Mouse (Mus musculus) monocyte, adult 2 months (primary cell): ENCODE measurements around the gene Prkce.
A peak's percentile ranks its signal among the peaks of the same experiment; 100 is the strongest.

Experiments used
- DNase-seq, 2 experiments: peaks; one replicate each; pipeline ENCODE4 v3.0.0; 2022; ENCODE audit warnings: low spot score in 2 of 2, low read depth in 1 of 2

The Prkce gene

DNA sequence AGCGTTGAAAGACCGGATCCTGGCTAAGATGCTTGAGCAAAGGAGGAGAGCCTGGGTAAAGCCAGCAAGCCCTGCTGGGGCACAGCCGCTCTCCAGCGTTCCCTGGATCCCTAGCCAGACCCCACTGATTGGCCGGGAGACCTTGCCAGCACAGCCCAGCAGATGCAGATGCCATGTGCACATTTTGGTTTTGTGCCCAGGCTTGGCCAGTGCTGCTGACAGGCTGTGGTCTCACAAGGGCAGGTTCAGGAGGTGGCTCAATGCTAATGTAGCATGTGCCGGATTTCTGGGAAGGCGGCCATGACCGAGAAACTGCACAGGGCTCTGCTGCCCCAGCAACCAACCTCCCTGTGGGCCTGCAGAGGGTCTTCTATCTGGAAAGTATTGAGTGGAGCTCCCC, 86.7 kb downstream of the Prkce start:
- DNase-seq, result no peak

DNA sequence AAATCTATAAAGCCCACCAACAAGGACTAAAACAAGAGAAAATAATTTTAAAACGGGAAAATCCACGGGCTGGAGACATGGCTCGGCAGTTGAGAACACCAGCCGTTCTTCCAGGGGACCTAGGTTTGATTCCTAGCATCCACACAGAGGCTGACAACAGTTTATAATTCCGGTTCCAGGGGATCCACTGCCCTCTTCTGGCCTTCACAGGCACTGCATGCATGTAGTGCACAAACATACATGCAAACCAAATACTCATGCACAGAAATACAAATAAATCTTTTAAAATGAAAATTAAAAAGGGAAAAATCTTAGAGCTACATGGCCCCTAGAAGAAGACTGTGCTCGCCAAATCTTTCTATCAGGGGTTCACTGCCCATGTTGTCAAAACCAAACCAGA, 87.4 kb downstream of the Prkce start:
- DNase-seq, result no peak

DNA sequence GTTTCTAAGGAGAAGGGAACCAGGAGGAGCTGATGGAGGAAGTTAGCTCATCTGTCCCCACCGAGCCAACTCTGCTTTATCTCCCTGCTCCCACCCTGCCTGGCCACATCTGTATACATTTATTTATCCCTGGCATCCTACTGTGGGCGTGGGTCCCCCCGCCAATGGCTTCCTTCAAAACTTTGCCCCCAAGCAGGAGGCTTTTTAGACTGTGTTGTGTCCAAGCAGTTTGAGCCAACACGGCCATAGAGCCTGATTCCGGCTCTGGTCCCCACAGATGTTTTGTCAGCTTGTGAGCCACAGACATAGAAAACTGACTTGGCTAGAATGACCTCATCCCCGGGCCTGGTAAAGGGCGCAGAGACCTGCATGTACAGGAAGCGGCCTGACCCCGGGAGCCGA, 89.1 kb downstream of the Prkce start:
- no peak for DNase-seq

DNA sequence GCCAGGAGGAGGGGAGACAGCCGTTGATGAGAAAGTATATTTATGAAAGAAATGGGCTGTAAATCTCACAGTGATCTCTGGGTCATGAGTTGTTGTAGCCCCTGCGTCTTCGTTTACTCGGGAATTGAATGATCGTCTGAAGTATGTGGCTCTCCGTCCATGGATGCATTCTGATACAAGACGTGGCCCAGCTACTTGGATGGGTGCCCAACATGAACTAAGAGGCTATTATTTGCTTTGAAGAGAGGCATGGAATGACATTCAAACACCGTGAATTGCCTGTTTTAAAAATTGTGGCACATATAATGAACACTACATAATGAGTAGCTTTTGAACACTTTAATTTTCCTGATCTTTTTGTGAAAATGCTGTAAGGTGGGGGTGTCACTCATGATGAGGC, 93.5 kb downstream of the Prkce start:
- no peak for DNase-seq

DNA sequence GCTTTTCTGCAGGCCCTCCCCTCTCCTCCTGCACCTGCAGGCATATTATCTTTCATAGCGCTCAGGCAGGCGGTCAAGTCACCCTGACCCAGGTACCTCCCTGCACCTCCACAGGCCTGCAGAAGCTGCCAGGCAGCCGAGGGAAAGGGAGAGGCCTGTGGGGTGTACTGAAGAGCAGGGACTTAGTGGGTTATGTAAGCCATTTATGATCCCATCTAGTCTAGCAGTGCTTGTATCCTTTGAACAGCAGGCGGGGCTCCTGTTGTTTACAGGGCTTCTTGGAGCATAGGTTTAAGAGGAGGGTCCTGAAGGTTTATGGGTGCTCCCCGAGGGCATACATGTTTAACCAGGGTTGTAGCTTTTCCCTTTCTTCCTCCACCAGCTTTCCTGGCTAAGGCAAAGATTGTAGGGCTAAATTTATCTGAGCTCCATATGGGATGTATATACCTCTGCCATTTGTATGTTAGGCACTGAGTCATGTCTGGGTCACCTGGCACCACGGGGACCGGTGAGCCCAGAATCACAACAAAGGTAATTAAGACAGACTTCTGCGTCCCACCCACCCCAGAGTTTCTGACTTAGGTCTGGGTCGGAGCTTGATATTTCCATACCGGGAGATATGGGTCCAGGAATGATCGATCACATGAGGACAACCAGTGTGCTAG, 96.5 kb downstream of the Prkce start:
- no peak for DNase-seq

DNA sequence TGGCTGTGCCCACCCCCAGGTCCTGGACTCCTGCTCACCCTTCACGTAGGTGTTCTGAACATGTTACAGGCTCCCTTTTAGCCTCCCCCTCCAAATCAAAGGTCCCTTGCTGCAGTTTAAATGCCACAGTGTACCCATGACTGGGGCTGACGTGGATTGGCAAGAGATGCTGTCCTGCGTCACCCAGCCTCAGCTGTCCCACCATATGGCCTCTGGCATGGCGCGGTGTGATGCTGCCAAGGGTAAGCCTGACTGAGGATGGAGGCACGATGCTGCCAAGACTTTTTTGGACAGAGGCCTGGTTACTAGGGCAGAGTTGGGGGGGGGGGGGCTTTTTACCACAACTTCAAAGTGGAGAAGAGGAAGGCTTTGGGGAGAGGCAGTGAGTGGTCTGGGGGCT, 98.5 kb downstream of the Prkce start:
- DNase-seq, result no peak

DNA sequence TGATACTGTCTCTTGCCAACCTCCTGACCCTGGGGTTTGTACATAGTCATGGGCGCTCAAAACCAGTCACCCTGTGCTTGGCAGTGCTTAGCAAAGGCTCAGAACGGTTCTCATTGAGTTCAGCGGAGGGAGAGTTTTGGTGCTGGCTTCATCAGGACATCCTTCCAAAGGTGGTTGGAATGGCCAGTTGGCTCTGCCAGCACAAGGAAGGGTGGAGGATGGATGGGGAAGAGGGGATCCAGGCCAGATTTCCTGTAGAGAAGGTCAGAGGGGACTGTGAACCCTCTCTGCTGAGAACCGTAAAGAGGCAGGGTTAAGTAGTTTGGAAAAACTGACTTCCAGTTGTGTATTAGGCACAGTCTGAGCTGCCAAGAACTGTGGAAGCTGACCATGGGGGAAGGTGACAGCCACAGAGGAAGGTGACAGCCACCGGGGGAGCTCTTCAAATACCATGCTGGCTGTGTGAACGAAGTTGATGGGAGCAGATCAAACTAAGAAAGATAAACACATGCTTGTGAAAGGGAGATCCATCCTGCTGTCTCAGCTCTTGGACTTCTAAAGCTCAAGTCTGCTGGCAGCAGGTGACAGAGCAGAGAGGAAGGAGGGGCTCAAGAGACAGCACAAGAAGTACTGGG, 99.7 kb downstream of the Prkce start:
- no peak for DNase-seq

DNA sequence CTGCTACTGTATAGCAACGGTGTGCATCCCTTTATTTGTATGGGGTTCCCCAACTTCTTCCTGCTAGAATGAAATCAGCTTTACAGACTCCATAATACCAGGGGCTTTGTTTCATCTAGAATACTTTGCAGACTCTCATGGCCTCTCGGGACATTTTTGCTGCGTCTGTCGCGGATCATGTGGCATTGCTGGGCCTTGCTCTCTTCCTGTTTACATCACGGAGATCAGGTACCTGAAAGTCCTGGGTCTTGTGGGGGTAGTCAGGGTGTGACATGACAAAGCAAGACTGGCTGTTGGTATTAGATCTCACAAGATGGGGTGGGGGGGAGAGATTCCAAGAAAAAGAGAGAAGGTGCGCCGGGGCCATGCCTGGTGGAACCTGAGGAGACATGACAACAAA, 102.1 kb downstream of the Prkce start:
- no peak for DNase-seq

DNA sequence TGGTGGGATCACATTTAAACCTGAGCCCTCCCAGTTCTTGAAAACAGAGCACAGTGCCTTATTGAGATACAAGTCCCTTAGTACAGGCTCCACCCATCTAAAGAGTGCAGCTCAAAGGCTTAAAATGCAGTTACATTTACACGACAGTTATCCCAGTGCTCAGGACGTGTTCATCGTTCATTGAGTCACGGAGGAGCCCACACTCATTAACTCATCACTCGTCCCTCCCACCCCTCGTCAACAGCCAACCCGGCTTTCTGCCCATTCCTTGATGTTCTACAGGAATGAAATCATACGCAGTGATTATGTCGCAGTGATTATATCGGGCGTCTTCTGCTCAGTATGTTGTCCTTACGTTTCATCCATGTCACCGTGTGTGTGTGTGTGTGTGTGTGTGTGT, 102.9 kb downstream of the Prkce start:
- no peak for DNase-seq

DNA sequence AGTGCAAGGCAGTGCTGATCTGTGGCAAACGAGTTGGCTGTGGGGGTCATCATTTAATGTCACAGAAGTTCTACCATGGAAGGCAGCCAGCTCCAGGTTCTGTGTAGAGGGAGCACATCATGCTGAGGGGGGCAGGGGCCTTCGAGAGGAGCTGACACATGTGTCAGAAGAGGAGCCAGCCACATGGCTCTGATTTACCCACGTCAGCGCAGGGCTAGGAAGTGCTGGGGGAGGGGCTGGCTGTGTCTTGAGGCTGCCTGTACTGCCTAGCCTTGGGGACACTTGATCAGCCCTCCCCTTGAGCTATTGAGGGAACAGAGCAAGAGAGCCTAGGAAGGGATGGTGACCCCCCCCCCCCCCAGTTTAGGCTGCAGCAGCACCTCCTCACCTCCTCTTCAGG, 103.7 kb downstream of the Prkce start:
- DNase-seq, result no peak

DNA sequence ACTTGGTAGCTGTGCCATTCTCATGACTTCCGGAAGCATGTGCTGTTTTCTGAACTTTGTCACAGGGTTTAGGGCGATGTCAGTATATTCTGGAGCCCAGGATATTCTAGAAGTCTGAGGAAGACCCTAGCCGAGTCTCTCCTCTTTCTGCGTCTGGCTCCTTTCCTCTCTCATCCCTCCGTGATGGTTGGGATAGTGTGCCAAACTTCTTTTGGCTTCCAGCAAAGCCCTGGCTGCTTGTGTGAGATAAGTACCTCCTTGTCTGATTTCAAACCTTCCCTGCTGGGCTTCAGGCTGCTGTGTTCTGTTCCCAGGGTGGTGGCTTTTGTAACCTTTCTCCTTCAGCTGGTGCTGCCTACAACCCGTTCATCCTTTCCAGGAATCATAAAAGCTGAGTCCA, 105.4 kb downstream of the Prkce start:
- no peak for DNase-seq

DNA sequence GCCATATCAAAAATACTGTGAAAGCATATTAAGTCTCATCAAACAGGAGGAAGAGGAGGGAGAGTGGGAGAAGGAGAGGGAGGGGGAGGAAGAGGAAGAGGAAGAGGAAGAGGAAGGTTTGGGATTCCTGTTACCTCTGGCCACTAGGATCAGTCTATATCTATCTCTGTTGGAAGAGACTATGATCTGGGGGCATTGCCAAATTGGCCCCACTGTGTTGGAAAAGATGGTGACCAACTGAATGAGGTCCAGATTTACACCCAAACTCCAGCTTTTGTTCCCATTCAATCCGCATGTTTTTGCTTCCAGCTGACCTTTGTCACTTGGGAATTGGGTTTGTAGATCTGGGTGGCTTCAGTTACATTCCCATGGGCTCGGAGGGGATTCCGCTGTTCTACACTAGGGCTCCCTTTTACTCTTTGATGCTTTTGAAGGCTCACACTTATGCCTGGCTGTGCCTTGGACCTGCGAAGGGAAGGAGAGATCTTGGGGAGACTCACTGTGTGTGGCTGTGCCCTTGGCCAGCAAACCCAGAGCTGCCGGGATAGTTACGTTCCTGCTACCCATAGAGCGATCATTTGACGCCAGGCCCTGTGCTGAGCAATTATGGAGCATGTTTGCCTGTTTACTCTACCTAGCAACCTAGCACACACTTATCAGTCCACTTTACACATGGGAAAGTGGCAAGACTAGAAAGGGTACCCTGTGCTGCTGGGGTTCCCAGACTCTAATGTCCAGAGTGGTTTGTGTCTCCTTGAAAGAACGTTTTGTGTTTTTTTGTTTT, 106.2 kb downstream of the Prkce start:
- DNase-seq, result no peak

DNA sequence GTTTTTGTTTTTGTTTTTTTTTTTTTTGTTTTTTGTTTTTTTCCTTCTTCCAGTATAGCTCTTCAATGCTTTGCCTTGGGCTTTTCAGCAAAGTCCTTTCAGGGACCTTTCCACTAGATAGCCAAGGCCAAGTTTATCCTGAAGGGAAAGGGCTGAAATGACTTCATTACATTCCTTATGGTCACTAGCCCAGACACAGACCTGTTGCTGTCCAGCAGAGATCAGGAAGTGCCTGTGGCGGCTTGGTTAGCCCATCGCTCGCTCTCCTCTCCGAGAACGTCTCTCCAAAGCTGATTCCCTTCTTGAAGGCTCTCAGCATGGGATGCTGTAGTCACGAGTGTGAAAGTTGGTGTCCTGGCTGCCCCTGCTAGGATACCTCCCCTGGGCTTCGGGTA, 106.8 kb downstream of the Prkce start:
- DNase-seq, result no peak

DNA sequence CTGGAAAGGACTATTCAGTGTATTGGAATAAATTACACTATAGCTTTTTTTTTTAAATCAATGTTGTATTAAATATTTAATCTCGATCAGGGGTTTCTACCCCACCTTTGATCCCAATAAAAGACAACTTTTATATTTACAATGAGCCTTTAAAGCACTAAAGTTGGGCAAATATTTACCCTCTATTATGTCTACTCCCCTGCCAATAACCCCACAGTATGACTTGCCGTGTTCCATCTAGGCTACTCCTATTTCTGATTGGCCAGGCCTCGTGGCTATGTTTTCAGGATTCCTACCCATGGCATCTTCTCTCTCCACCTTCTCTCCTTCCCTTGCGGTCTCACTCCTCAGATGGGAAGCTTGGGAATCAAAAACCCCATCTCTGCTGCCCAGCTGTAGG, 108.8 kb downstream of the Prkce start:
- DNase-seq, result no peak

DNA sequence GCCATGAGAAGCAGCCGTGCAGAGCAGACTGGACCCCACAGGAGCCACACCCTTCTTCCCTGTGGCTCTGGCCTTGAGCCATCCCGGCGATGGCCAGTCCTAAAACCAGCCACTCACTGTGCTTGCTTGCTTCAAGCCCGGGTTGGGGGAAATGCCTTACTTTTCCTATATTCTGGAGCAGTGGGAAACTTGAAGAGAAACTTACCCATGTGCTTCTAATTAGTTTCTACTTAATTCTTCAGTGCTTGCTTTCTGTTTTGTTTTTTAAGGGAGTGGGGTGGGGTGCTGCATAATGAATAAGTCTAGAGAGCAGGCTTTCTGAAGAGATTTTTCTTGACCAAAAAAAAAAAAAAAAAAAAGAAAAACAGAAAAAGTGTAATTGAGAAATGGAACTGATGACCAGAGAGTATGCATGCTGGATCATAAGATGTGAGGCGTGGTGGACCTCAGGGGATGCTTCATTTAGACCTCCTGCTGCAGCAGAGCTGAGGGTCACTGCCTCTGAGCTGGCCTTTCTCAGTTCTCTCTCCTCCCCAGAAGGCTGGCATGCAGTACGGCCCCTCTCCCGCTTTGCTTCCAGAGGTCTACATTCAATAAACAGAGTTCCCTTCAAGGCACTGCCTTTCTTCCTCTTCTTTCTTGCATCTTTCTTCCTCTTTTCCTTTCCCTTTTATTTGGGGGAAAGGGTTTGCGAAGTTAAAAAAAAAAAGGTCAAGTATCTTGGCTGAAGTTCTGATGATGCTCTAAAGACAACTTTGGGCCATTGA, 109.6 kb downstream of the Prkce start:
- DNase-seq, result no peak

DNA sequence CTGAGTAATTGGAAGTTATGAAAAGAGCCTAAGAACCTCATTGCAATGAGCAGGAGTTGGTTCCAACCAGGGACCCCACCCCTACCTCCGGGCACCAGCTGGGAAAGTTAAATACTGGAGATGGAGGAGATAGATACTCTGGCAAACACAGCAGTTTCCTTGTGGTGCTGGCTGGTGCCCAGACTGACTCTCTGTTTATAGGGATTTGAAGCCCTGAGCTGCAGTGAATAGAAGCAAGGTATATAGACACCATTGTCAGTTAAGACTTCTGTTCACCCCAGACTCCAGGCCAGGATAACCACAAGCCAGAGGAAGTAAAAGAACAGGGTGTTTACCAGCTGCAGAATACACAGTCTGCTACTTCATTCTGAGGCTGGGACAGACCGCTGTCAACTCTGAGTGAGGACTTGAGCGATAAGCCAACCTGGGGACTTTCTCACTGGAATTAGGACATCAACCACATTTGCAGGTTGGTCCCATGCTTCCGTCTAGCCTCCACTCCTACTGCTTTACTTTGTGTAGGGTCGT, 110.5 kb downstream of the Prkce start:
- peak in 1 of 2 experiments; percentile 6 for DNase-seq

DNA sequence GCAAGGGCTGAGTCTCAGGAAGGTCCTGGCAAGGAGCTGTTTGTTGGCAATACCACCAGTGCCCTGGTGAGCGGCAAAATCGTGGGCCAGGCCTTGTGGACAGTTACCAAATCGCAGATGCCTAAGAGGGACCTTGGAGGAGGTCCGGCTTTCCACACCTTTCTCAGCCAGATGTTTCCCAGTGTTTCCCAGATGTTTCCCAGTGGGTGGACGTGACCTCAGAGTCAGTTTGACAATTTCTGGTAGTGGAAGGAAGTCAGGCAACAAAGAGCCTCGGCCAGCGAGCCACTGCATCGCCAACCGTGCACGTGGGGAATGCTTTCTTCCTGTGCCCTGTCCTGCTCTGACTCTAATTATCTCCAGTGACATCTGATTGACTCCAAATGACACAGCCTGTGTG, 112.2 kb downstream of the Prkce start:
- DNase-seq, result no peak

DNA sequence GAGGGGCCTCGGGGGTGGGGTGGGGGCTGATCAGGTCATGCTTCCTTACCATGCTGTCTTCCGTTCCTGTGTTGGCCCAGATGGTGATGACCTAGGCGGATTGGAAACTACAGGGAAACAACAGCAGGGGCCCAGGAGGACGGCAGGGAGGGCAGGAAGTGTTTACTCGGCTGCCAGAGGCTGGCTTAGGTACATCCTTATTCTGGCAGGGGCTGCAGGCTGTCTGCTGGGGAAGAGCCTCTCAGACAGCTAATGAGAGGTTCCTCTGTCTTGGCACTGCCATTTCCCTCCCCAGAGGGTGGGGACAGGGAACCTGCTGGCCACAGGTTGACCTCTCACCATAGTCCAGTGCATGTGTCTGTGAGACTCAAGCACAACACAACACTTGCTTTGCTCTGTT, 116.2 kb downstream of the Prkce start:
- peak in 1 of 2 experiments; percentile 16 for DNase-seq

DNA sequence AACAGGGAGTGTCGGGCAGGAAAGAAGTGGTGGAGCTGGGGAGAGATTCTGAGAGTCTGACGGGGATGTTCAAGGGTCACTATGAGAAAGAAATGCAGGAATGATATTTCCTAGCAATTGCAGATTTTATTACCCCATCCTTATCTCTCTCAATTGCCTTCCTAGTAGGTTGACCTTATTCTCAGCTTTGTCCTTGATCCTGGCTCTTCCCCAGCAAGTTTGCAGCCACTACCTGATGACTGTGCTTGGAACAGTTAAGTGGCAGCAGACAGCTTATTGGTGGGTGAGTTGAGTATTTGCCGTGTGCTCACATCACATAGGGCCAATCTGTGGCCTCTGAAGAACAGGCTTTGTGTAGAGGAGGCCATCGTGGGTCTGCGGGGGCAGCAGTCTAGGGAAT, 117.5 kb downstream of the Prkce start:
- no peak for DNase-seq

DNA sequence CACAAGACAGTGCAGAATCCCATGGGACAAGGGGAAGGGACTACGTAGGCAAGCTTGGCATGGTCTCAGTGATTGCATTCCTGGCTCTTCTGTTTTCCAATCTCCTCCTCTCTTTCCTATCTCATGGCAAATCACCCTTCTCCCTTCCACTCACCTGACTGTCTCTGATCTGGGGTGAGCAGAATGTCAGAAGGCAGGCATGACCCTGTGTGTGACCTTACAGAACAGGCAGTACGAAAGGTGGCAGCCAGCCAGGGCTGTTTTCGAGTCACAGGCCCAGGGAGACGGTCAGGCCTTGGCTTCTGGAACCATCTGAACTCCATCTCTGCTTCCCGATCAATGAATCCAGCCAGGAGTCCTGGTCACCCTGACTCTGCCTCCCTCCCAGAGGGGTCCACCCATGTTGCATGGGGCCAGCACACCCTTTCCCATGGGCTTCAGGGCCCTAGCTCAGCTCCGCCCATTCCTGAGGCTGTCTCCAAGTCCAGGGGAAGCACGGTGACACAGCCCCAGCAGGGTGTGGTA, 119.2 kb downstream of the Prkce start:
- no peak for DNase-seq

DNA sequence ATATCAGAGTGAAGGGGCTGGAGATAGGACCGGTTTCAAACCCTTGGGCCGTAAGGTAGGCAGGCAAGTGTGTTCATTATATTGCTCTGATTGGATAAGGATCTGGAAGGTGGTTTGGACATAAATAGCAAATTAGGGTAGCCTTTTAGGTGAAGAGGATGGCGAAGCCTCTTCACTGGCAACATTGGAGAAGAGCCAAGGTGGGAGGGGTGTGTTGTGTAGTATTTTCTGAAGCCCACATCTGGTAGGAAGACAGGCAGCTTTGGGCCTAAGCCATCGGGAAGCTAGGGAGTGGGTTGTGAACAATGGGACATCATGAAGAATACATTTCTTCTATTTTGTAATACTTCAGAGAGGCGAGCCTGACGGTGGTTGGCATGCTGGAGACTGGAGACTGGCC, 125.1 kb downstream of the Prkce start:
- DNase-seq, result no peak
